Mouse (Mus musculus) megakaryocyte, embryonic 14.5 days (primary cell): Measurements from ENCODE around the gene Gm49394. TPM values are rescaled to one million over a fixed set of nuclear protein-coding genes. Genes with fewer than 3 reads are reported as not detected.

Experiments
- H3K27me3 ChIP-seq: replicated peaks from 2 replicates; pipeline ENCODE3; 2012; ENCODE audit warnings: inconsistent platforms
- H3K36me3 ChIP-seq: replicated peaks from 2 replicates; pipeline ENCODE3; 2012; ENCODE audit warnings: low read length, inconsistent platforms, mixed read lengths
- H3K4me1 ChIP-seq: 2 replicates; pipeline ENCODE4 v1.6.1; 2012; ENCODE audit warnings: inconsistent platforms
- H3K4me3 ChIP-seq: replicated peaks from 2 replicates; pipeline ENCODE3; 2012; ENCODE audit warnings: moderate library complexity, mild to moderate bottlenecking, inconsistent platforms
- H3K9me3 ChIP-seq: 2 replicates; pipeline ENCODE4 v1.6.1; 2012; ENCODE audit warnings: inconsistent platforms
- FLI1 ChIP-seq: IDR thresholded peaks from 2 replicates; pipeline ENCODE4 v1.6.1; 2012; ENCODE audit warnings: low read length, inconsistent platforms, mixed read lengths
- GATA1 ChIP-seq: IDR thresholded peaks from 3 replicates; pipeline ENCODE4 v1.6.1; 2012; ENCODE audit warnings: mixed read lengths, low read length, inconsistent platforms, borderline replicate concordance
- polyA plus RNA-seq: library from polyadenylated mRNA; stranded (reverse); fragments of >175 nt; gene quantifications from 2 replicates; pipeline ENCODE4 v1.2.3, GENCODE M21; 2012; ENCODE audit warnings: low replicate concordance; ENCODE audit not compliant: insufficient read depth

Gm49394 gene
- polyA plus RNA-seq, 1 experiment, result not detected

DNA sequence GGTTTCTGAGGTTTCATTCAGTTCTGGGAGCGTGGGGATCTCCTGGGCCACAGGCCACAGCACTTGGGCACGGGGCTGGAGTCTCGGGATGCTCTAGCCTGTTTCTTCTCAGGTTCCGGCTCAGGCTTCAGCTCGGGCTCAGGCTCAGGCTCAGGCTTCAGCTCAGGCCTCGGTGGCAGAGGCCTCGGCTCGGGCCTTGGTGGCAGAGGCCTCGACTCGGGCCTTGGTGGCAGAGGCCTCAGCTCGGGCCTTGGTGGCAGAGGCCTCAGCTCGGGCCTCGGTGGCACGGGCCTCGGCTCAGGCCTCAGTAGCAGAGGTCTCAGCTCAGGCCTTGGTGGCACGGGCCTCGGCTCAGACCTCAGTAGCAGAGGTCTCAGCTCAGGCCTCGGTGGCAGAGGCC is 2.2 kb downstream of the Gm49394 start:
- no peaks in the 10 kb centered on the region for H3K36me3 ChIP-seq
- peaks cover 47% of the 10 kb centered on the region for H3K9me3 ChIP-seq
- TF ChIP-seq FLI1 (no peak), GATA1 (no peak)
- H3K4me3 ChIP-seq, result no peak overlapping the region
- peaks cover 54% of the 10 kb centered on the region for H3K27me3 ChIP-seq
- peaks cover 4% of the 10 kb centered on the region; the same call in 1 of the 2 replicates for H3K4me1 ChIP-seq

DNA sequence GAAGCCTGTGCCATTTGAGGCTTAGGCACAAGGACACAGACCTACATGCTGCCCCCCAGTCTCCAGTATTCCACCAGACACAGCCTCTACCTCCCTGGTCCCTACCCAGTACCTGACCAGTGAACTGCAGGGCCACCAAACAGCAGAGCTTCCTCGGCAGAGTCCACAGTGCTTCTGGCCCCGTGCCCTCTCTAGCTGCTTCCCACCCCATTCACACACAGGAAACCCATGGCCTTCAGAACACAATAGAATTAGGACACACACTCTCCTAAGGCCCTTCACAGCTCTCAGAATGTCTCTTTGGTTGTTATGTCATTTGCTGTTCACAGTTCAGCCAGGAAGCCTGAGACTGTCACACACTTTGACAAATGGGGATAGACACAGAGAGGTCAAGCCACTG is 3.1 kb downstream of the Gm49394 start, which contains the start of gene Igf2:
TSS of gene Igf2 (minus strand) at position 158 of the 400 bp plus-strand sequence.
- TF ChIP-seq GATA1, result no peak
- no peak for TF ChIP-seq FLI1
- Histone ChIP-seq H3K9me3 (peaks cover 41% of the 10 kb centered on the region), H3K4me1 (no peaks in the 10 kb centered on the region), H3K4me3 (no peak within 1 kb of the TSS), H3K27me3 (peaks cover 61% of the 10 kb centered on the region), H3K36me3 (no peaks in the 10 kb centered on the region)

DNA sequence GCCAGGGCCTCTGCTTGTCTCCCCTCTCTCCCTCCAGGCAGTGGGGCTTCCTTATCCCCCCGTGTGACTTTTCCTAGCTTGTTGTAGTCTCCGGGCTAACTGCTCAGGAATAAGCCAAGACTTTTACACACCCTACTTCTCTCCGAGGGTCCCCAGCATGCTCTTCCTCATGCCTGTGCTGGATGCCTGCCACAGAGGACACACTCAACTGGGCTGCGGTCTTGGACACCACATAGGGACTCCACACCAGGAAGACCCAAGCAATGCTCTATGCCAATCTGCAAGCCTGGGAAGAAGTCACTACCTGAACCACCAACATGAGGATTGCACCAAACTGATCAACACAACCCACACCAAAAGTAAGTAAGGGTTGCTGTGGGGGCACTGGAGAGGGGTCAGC is 3.6 kb downstream of the Gm49394 start:
- H3K4me1 ChIP-seq, result no peaks in the 10 kb centered on the region
- H3K27me3 ChIP-seq, result peaks cover 67% of the 10 kb centered on the region
- H3K9me3 ChIP-seq, result peaks cover 36% of the 10 kb centered on the region
- H3K4me3 ChIP-seq, result no peak overlapping the region
- no peaks in the 10 kb centered on the region for H3K36me3 ChIP-seq
- no peak for TF ChIP-seq GATA1
- no peak for TF ChIP-seq FLI1

DNA sequence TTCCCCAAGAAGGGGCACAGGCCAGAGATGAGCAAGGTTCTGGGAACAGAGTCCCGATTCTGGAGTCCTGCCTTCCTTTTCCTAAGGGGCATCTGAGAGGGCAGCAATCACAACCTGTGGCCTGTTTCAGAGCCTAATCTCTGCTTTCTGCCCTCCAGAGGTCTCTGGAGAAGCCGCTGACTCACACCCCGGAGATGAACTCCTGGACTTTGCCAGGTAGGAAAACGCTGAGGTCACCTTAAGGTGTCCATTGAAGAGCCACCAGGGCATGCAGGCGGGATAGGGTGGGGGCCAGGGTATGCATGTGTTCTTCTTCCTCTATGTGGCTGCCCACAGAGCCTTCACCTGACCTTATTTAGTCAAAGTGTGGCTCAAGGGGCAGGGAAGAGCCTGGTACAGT is 4.4 kb downstream of the Gm49394 start:
- no peak for TF ChIP-seq GATA1
- no peak for TF ChIP-seq FLI1
- Histone ChIP-seq H3K27me3 (peaks cover 74% of the 10 kb centered on the region), H3K4me1 (no peaks in the 10 kb centered on the region), H3K36me3 (no peaks in the 10 kb centered on the region), H3K9me3 (peaks cover 30% of the 10 kb centered on the region), H3K4me3 (no peak overlapping the region)

DNA sequence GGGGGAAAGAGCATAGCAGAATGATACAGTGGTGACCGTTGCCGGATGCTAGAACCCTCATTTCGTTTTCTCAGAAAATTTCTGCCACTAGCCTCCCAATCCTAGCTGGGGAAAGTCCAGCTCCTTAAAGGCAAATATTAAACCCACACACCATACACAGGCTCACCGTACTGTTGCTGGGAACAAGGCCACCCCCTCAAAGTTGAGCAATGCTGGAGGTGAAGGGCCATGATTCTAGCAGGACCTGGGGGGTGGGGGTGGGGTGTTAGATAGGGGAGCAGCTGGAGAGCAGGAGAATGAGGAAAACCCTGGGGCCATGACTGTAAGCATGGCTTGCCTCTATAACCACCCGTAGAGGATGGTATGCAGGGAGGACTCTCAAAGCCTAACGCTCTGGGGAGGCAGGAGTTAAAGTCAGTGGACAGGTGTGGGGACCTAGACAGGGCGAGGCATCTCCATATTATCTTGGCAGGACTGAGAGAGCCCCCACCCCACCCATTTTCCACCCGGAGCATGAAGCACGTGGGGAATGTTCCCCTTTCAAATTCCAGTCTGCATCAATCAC is 5.2 kb downstream of the Gm49394 start:
- Histone ChIP-seq H3K4me1 (no peaks in the 10 kb centered on the region), H3K4me3 (no peak overlapping the region), H3K36me3 (no peaks in the 10 kb centered on the region), H3K9me3 (peaks cover 22% of the 10 kb centered on the region), H3K27me3 (peaks cover 80% of the 10 kb centered on the region)
- TF ChIP-seq GATA1 (no peak), FLI1 (no peak)

DNA sequence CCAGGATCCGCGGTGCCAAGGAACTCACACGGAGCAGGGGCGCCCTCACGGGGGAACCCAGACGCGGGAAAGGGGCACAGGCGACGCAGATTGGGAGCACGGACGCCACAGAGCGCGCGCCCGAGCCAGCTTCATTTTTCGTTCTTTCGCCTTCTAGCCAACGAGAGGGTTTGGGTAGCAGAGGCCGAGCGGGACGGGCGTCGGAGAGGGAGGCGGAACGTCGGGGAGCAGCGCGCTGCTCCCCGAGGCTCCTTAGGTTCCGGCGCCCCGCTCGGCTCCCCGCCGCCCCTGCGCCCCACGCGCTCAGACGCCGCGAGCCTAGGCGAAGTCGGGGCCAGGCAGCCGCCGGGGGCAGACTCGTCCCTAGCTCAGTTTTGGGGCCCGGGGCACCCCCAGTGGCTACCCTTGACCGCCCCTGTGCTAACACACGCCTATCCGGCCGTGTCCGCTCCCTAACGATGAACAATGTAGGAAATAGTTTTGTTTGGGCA is 5.8 kb downstream of the Gm49394 start:
- Histone ChIP-seq H3K4me3 (no peak overlapping the region), H3K4me1 (peaks cover 2% of the 10 kb centered on the region), H3K9me3 (peaks cover 17% of the 10 kb centered on the region), H3K36me3 (no peaks in the 10 kb centered on the region), H3K27me3 (peaks cover 86% of the 10 kb centered on the region)
- no peak for TF ChIP-seq FLI1
- no peak for TF ChIP-seq GATA1

DNA sequence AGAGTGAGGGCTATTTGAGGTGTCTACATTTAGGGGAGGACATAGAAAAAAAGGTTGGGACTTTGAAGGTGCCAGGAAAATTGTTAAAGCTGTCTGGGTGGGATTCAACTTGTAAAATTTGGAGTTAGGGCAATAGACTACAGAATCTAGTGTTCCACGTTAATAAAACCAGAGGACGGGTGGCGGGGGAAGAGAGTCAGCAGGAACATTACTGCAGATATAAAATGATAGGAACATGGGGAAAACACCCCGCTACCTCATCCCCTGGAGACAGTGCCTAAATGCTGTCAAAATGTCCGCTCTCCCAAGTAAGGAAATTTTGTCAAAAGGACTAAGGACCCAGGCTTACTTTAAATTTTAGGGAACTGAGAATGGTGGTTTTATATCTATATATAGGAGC is 6.6 kb downstream of the Gm49394 start:
- Histone ChIP-seq H3K4me1 (peaks cover 11% of the 10 kb centered on the region), H3K9me3 (peaks cover 11% of the 10 kb centered on the region), H3K27me3 (peaks cover 92% of the 10 kb centered on the region), H3K36me3 (no peaks in the 10 kb centered on the region), H3K4me3 (no peak overlapping the region)
- TF ChIP-seq GATA1, result no peak
- no peak for TF ChIP-seq FLI1

DNA sequence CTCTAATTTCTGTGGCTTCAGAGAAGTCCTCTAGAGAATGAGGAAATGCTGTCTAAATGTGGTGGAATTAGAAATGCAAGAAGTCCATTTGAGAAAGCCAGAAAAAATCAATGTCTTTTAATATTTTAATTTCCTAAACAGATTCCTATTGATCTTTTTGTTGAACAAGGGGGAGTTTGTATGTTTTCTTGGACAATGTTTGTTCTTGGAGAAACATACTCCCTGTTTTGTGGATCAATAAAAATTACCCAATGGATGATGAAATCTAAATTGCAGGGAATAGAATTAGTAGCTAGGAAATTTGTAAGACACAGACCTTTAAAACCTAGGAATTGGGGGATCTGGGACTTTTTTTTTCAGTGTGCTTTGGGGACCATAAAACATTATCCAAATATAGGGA is 7.9 kb downstream of the Gm49394 start:
- Histone ChIP-seq H3K4me3 (no peak overlapping the region), H3K4me1 (peaks cover 11% of the 10 kb centered on the region), H3K9me3 (no peaks in the 10 kb centered on the region; the same call in 1 of the 2 replicates), H3K27me3 (peaks cover 97% of the 10 kb centered on the region), H3K36me3 (no peaks in the 10 kb centered on the region)
- no peak for TF ChIP-seq FLI1
- TF ChIP-seq GATA1, result no peak

DNA sequence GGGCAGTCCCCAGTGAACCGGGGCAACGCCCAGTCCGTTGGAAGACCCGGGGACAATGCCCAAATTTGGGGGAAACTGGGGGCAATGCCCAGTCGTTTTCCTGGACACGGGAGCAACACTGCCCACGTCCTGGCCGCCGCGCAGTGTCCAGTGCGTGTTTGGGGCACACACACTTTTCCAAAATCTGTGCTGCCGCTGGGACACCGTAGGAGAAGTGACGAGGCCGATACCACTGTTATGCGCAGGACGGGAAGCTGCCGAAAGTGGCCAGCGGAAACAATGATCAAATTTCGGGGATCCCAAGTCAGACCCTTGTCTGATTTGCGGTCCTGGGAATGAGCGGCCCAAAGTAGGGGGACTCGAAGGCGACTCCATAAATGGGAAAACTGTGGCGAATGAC is 8.7 kb downstream of the Gm49394 start:
- Histone ChIP-seq H3K4me1 (peaks cover 11% of the 10 kb centered on the region), H3K9me3 (no peaks in the 10 kb centered on the region; the same call in 1 of the 2 replicates), H3K36me3 (no peaks in the 10 kb centered on the region), H3K27me3 (peaks cover 97% of the 10 kb centered on the region), H3K4me3 (no peak overlapping the region)
- TF ChIP-seq GATA1, result no peak
- TF ChIP-seq FLI1, result no peak

DNA sequence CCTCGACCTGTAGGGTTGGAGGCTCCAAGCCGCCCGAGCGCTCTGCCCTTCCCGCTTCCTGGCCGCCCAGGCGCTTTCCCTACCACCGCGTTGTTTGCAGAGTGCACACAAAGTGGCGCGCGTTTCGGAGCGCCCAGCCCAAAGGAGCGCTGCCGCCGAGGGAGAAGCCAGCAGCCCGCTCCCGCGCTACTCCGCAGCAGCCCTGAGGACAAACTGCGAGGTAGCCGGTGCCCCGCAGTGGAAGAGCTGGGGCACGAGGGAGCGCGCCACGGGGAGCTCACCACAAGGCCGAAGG is 9.1 kb downstream of the Gm49394 start:
- Histone ChIP-seq H3K9me3 (no peaks in the 10 kb centered on the region; the same call in 1 of the 2 replicates), H3K4me3 (no peak overlapping the region), H3K4me1 (peaks cover 11% of the 10 kb centered on the region), H3K36me3 (no peaks in the 10 kb centered on the region), H3K27me3 (peaks cover 97% of the 10 kb centered on the region)
- TF ChIP-seq GATA1, result no peak
- no peak for TF ChIP-seq FLI1
